Mouse (Mus musculus) intestine, postnatal 0 days (tissue): ENCODE measurements around the gene Mrps31. TPM values are rescaled to one million over a fixed set of nuclear protein-coding genes. Genes with fewer than 3 reads are reported as not detected.

Source experiments
- ATAC-seq: fragments of 200-750 bp; cut with Nextera tagmentation; 2 replicates; pipeline ENCODE4 v1.8.0; 2017; ENCODE audit warnings: mild to moderate bottlenecking, moderate TSS enrichment, moderate library complexity
- H3K27ac ChIP-seq: fragments of 300-500 bp; sonication (generic); 2 replicates; pipeline ENCODE4 v1.5.1; 2014; ENCODE audit warnings: mild to moderate bottlenecking, low read depth, low read length, moderate library complexity
- H3K27me3 ChIP-seq: fragments of 300-500 bp; sonication (generic); replicated peaks from 2 replicates; pipeline ENCODE4 v1.6.1; 2014; ENCODE audit warnings: low read length, mixed read lengths; ENCODE audit not compliant: control insufficient read depth, insufficient read depth
- H3K36me3 ChIP-seq: fragments of 300-500 bp; sonication (generic); 2 replicates; pipeline ENCODE4 v1.6.1; 2014; ENCODE audit warnings: mild to moderate bottlenecking, moderate library complexity; ENCODE audit not compliant: control insufficient read depth, insufficient read depth
- H3K4me1 ChIP-seq: fragments of 300-500 bp; sonication (generic); replicated peaks from 2 replicates; pipeline ENCODE4 v1.6.1; 2014; ENCODE audit warnings: antibody characterized with exemption, low read length, mixed read lengths; ENCODE audit not compliant: control insufficient read depth, insufficient read depth
- H3K4me2 ChIP-seq: fragments of 300-500 bp; sonication (generic); replicated peaks from 2 replicates; pipeline ENCODE4 v1.6.1; 2014; ENCODE audit warnings: low read depth, mild to moderate bottlenecking, moderate library complexity
- H3K4me3 ChIP-seq: fragments of 300-500 bp; sonication (generic); 2 replicates; pipeline ENCODE4 v1.5.1; 2014; ENCODE audit warnings: low read depth, low read length
- H3K9ac ChIP-seq: fragments of 300-500 bp; sonication (generic); 2 replicates; pipeline ENCODE4 v1.6.1; 2014; ENCODE audit warnings: mild to moderate bottlenecking, low read depth, low read length
- H3K9me3 ChIP-seq: fragments of 300-500 bp; sonication (generic); 2 replicates; pipeline ENCODE4 v1.6.1; 2016; ENCODE audit warnings: mixed run types; ENCODE audit not compliant: control insufficient read depth
- CTCF ChIP-seq: sonication (generic); IDR thresholded peaks from 2 replicates; pipeline ENCODE4 v1.5.1; 2016; ENCODE audit warnings: low read depth, mild to moderate bottlenecking, control low read depth, antibody characterized with exemption, moderate library complexity
- WGBS: fragments of 180-500 bp; shearing (Covaris S2); extraction: QIAGEN DNeasy Blood & Tissue Kit; methylation state at CpG from one replicate; pipeline ENCODE4 v1.1.7; 2014; 5-methylcytosine and 5-hydroxymethylcytosine counted together
- polyA plus RNA-seq: library from polyadenylated mRNA; unstranded; fragments of >200 nt; fragmentation: Nextera tagmentation; extraction: Ambion mirVana; gene quantifications from 2 replicates; pipeline ENCODE4 v1.2.1, GENCODE M21; 2015

Mrps31 gene
- polyA plus RNA-seq, 1 experiment from 2014 or later, result 51.5 TPM

DNA sequence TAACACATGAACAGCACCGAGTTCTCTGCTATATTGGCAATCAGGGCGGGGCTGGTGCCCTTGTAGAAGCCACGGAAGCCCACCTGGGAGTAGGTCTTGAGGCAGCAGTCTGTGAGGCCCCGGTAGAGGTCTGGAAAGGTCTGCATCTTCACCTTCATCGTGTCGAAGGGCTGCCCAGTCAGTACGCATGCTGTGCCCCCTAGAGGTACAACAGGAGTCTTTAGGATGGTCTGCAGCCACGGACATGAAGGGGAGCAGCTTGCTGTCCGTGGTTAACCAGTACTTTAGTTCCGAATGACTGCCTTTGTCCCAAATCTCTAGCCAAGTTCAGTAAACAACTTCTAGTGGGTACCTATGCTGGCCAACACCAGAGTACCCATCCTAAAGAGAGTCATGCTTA, 21.3 kb upstream of the Mrps31 start:
- H3K27ac ChIP-seq, result peak overlapping the region; percentile 81
- peak overlapping the region; percentile 17; the same call in 1 of the 2 replicates for H3K4me2 ChIP-seq
- no peaks in the 10 kb centered on the region for H3K9me3 ChIP-seq
- TF ChIP-seq CTCF, result peak; percentile 21; the same call in 1 of the 2 replicates
- H3K36me3 ChIP-seq, result peaks cover 59% of the 10 kb centered on the region
- WGBS, result 74% methylated on average over 10 of the region's 10 CpGs
- H3K4me1 ChIP-seq, result no peaks in the 10 kb centered on the region; the same call in 1 of the 2 replicates
- no peak overlapping the region for H3K4me3 ChIP-seq
- no peaks in the 10 kb centered on the region for H3K27me3 ChIP-seq
- no peak overlapping the region for H3K9ac ChIP-seq
- ATAC-seq, result no peak

DNA sequence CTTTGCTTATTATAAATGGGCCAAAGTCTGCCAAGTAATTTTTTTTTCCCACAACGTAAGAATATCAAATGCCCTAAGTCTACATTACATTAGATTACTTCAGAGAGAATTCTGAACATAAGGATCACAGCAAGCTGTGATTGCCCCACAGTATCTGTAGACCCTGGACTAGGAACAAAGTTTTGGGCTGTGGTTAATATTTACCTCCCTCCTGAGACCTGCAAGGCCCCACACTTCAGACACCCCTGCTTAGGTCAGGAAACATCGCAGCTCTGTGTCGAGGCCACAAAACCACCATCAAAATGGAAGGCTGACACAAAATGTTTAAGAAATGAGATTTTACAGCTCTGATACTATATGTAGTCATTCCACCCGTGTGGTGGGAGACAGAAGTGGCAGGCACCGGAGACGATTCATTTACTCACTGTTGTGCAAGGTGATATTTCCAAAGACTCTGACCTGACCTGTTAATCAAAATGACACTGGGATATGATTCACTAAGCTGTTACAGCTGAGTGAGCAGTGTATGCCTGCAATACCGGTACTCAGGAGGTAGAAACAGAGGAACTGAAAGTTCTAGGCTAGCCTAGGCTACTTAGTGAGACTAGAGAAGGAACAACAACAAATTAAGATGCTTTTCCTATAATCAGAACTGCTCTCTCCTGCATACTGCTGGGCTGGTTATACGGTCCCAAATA, 20.2 kb upstream of the Mrps31 start:
- Histone ChIP-seq H3K9me3 (no peaks in the 10 kb centered on the region), H3K9ac (no peak overlapping the region), H3K4me3 (no peak overlapping the region), H3K27me3 (no peaks in the 10 kb centered on the region), H3K27ac (peak overlapping the region; percentile 81), H3K4me1 (no peaks in the 10 kb centered on the region; the same call in 1 of the 2 replicates), H3K4me2 (no peak overlapping the region), H3K36me3 (peaks cover 49% of the 10 kb centered on the region)
- ATAC-seq, result peak; percentile 91
- WGBS, result 36% methylated on average over 8 of the region's 8 CpGs
- TF ChIP-seq CTCF, result peak; percentile 27; the same call in 1 of the 2 replicates

DNA sequence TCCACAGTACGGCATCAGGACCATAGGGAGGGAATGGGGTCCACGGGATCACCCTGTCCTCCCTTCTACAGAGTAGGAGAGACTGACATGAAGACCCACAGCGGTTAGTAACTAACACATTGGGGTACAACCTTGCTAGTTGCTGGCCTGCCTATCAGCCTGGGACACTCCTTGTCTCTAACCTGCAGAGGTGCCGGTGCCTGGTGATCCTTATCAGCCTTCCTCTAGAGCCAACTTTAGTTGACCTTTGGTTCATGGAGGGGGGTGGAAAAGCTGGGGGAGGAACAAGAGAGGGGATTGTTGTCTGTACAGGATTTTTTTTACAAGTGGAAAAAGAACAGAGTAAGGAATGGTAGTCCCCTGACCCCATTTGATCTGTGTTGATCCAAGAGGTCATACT, 16.7 kb upstream of the Mrps31 start:
- Histone ChIP-seq H3K4me3 (no peak overlapping the region), H3K9ac (no peak overlapping the region)

DNA sequence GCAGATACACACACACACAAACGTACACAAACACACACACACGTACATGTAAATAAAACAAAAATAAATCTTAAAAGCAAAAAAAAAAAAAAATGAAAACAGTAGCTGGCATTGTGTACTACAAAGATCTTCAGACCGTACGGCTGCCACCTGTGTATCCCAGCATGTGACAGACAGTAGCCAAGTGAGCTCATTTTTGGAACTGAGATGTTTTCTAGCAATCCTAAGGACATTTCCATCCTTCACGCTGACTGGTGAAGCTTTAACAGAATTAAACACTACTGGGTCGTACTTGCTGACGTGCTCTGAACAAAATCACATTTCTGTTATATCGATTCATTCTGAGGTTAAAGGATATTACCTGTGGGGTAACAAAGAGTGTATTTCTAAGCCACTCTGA, 15.9 kb upstream of the Mrps31 start:
- Histone ChIP-seq H3K27me3 (no peaks in the 10 kb centered on the region), H3K9me3 (no peaks in the 10 kb centered on the region), H3K4me3 (no peak overlapping the region), H3K4me1 (no peaks in the 10 kb centered on the region; the same call in 1 of the 2 replicates), H3K27ac (peak overlapping the region; percentile 81), H3K36me3 (peaks cover 8% of the 10 kb centered on the region; the same call in 1 of the 2 replicates), H3K4me2 (peak overlapping the region; percentile 84), H3K9ac (no peak overlapping the region; the same call in 1 of the 2 replicates)
- TF ChIP-seq CTCF, result no peak
- no peak for ATAC-seq
- WGBS, result 88% methylated on average over 8 of the region's 8 CpGs

More for the DNA sequence above, 16.7 kb upstream of the Mrps31 start:
- Histone ChIP-seq H3K36me3 (peaks cover 16% of the 10 kb centered on the region), H3K4me1 (no peaks in the 10 kb centered on the region; the same call in 1 of the 2 replicates), H3K27me3 (no peaks in the 10 kb centered on the region), H3K4me2 (peak overlapping the region; percentile 84), H3K27ac (peak overlapping the region; percentile 81), H3K9me3 (no peaks in the 10 kb centered on the region)
- WGBS, result 28% methylated on average over 4 of the region's 4 CpGs
- TF ChIP-seq CTCF, result no peak
- ATAC-seq, result peak; percentile 23

DNA sequence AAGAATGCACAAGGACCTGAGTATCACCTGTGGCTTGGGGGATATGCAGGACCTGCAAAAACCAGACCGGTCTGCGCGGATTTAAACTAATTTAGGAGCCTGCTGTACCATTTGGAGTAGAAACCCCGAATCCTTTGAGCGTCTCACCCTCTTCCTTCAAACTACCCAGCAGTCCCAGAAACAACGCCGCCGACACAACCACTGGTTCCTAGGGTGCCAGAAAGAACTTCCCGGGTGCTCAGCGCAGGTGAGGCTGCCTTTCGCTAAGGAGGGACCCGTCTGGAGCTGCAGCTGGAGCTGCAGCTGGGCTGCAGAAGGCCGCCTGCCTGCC, 13.4 kb upstream of the Mrps31 start:
- H3K4me1 ChIP-seq, result no peaks in the 10 kb centered on the region
- WGBS, result under 1% methylated on average over 13 of the region's 13 CpGs
- no peak for TF ChIP-seq CTCF
- no peak for ATAC-seq
- H3K9me3 ChIP-seq, result no peaks in the 10 kb centered on the region
- H3K27ac ChIP-seq, result peak overlapping the region; percentile 96
- H3K27me3 ChIP-seq, result no peaks in the 10 kb centered on the region
- H3K4me2 ChIP-seq, result peak overlapping the region; percentile 84
- peak overlapping the region; percentile 81 for H3K4me3 ChIP-seq
- peak overlapping the region; percentile 92 for H3K9ac ChIP-seq
- no peaks in the 10 kb centered on the region for H3K36me3 ChIP-seq

DNA sequence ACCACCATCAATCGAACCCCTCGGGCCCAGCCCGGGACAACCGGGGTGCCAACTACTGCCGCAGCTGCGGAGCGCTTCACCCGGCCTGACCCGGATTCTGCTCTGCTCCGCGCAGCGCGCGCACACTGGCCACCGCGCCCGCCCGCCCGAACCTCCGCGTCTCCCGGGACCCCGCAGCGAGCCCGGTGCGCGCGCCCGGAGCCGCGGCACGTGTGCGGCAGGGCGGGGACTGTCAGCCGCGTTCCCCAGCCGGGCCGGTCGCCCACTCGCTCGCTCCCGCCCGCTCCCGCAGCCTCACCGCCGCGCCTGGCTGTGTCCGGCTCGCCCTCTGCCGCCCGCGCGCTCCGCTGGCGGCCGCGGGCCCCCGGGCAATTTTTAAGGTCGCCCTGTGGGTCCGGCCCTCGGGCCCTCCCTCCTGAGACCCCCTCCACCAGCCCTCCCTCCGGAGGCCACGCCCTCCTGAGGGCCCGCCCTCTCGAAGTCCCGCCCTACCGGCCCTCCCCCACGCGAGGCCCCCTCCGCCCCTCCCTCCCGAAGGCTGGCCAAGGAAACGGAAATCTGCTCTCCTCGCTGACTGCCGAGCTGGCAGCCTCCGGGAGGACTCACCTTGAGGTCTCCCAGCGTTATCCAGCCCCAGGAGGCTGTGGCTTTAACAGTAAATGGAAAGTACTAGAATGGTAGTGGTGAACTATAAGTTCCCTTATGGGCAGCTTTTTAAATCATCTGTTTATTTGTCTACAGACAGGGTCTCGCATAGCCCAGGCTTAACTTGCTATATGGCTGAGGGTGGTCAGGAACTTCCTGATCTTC, 12.8 kb upstream of the Mrps31 start, which contains the start of gene Slc25a15:
Slc25a15 (minus strand) TSS at position 456 of the 810 bp plus-strand sequence.
- peak within 1 kb of the TSS; percentile 96 for H3K27ac ChIP-seq
- H3K9me3 ChIP-seq, result no peaks in the 10 kb centered on the region
- peak within 1 kb of the TSS; percentile 81 for H3K4me3 ChIP-seq
- no peaks in the 10 kb centered on the region for H3K4me1 ChIP-seq
- TF ChIP-seq CTCF, result no peak
- no peaks in the 10 kb centered on the region for H3K36me3 ChIP-seq
- peak within 1 kb of the TSS; percentile 84 for H3K4me2 ChIP-seq
- ATAC-seq, result peak; percentile 85
- under 1% methylated on average over 77 of the region's 77 CpGs for WGBS
- no peaks in the 10 kb centered on the region for H3K27me3 ChIP-seq
- H3K9ac ChIP-seq, result peak within 1 kb of the TSS; percentile 92
